Mouse (Mus musculus): ENCODE measurements around the gene Eif2ak4. TPM values are rescaled to one million over a fixed set of nuclear protein-coding genes. Genes with fewer than 3 reads are reported as not detected.

Eif2ak4 gene
- polyA plus RNA-seq, 1 experiment from 2014 or later: 4.1 TPM

DNA sequence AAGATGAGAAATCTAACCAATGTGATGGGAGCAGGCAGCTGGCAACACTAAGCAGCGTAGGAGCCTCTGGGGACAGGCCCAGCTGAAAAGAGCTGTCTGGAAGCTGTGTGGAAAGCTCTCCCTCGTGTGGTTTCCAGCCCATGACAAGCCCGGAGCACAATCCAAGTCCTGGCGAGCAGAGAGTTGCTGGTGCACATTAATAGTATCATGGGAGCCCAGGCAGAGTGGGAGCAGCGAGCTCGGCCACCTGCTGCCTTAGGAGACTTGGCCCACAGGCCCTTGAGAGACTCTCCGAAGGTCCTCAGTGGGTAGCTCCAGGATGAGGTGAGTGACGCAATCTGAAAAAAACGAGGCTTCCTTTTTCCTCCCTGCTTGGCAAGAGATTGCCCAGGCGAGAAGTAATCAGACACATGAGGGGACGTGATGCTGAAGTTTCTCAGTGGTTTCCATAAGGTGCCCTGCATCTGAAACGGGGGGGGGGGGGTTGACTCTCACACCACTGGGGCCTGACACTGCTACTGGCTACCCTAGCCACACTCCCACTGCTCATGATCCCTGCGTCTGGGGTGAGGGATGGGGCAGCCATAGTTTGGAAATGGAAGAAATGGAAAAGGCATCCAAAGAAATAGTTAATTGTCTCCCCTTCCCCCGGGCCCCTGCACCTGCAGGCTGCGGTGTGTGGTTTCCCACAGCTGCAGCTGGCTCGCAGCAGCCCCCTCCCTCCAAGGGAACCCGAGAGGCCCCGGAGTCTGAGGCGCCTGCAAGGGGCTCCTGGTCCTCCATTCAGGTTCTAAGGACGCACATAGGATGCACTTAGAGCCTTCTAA is 110.9 kb downstream of the Eif2ak4 start:
- peak; percentile 95 for DNase-seq (ENCODE audit: low spot score)

GRCm38 (mm10) chr2:118500191-118500590 is 111.8 kb downstream of the Eif2ak4 start:
- DNase-seq (ENCODE audit: low spot score): no peak

DNA sequence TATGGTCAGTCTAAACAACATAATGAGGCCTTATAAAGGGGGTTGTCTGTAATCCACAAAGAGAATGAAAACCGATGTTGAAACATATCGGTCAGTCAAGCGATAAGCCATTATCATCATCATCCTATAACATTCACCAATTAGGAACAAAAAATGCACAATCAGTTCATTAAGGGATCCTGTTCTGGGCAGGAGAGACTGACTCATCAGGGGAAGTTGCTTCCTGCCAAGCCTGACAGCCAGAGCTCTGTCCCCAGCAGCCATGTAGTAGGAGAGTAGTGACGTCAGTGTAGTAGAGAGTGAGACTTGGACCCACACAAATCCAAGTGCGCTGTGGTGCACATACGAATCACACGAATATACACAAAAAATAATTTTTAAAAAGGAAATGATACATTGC is 118.7 kb downstream of the Eif2ak4 start:
- no peak for DNase-seq (ENCODE audit: low spot score)

GRCm38 (mm10) chr2:118509688-118510446 is 121.4 kb downstream of the Eif2ak4 start:
- no peak for DNase-seq (ENCODE audit: low spot score)

DNA sequence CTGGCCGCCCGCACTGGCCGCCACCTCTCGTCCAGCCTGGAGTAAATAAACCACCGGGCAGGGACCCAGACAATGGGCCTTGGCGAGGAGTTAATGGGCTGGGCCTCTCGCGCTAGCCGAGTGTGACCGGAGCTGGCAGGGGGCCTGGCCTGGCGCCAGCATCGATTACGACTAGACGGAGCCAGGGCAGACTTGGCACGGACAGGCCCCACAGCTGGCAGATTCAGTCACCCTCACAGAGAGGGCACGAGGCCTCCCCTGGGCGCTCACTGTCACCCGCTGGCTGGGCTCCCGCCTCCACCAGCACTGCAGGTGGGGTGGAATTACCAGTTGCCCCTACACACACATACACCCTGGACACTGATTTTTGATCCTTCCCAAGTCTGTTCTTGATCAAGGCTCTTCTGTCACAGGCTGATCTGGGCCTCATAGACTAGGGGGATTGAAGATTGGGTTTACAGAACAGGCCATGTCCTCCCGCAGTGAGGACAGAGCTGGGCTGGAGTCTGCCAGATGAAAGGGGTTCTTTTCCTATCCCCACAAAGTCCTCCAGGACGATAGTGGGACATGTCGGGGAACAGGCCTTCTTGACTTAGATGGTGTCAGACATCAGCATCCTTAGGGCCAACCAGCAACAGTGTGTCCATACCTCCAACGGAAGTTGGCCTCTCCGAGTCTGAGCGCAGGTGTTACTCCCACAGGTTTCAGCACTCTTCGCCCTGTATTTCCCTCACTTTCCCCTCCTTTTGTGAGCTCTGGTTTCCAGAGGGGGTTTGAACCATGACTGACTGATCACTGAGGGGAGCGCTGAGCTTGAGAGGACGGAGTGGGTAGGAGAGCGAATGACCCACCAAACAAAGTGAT is 122.3 kb downstream of the Eif2ak4 start:
- no peak for DNase-seq (ENCODE audit: low spot score)

- no peak for DNase-seq (ENCODE audit: low spot score)
Measured at GRCm38 (mm10) chr2:118511779-118512417, 123.5 kb downstream of the Eif2ak4 start.

GRCm38 (mm10) chr2:118512418-118513377 is 124.3 kb downstream of the Eif2ak4 start:
- DNase-seq (ENCODE audit: low spot score): no peak

DNA sequence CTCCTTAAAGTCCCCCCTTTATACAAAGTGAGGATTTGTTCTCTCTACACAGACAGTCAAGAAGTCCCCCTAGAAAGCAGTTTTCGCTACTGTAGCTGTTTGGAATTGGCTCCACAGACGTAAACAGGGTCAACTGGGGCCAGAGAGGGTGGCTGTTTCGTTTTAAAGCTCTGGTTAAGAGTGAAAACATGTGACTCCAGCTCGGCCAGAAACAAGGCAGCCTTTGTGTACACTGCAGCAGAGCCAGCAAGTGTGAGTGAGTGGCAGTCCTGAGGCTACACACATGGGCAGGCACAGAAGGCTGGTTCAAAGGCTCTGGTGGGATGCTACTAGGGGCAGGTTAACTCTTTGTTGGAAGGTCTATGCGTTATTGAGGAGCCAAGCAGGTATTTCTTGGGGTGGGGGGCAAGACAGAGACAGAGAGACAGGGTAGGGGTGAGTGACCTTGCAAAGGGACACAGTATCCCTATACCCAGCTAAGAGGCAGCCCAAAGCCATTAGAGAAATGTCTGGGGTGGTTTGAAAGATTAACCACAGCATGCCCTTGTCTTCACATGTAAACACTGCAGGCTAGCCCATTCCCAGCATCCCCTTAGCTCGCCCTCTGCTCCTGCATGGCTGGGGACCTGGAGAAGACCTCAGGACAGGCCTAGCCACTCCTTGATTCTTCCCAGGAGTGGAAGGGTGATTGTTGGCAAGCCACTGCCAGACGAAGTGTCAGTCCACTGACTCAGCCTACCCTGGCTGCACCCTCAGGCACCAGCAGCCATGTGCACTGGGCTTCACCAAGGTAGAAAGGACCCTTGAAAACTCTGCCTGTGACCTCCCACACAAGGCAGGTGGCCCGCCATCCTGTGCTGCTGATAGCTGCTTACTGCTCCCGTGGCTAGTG is 131.9 kb downstream of the Eif2ak4 start:
- no peak for DNase-seq (ENCODE audit: low spot score)

DNA sequence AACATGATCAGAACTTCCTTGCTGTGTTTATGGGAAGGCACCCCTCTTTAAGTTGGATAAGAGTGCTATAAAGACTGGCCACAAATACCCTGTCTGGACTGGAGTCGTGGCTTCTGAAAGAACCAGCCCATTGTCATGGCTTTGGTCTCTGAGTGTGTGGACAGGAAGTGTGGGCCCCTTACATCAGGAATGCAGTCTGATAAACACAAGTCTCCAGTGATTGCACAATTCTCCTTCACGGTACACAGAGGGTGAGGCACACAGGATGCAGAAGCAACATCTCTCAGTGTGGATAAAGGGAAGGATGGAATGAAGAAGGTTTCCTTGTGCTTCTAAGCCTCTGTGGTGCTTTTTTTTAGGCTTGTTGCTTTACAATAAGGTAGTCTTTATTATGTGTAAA is 133.8 kb downstream of the Eif2ak4 start:
- DNase-seq (ENCODE audit: low spot score): no peak

DNA sequence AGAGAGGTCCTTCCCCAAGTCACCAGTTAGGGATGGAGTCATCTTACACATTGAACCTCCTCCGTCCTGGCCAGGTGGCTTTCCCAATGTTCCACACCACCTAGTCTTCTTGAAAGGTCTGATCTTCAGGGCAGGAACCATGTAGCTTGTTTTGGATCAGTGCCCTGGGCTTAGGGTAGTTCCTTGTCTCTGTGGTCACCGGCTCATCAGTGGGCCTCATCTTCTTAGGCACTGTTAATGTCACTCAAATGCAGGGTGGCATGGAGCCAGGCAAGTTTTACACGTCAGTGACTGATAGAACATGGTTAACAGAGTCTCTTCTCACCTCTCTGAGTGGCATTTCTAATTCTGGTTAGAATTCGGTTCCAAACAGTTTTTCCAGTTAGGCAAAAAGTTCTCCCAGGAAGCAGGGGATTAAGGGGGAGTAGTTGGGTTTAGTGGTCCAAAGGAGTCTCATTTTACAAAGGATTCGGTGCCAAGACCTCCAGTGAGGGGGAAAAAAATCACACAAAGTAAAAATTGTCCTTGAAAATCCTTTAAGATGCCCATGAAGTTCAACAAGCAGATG is 134.8 kb downstream of the Eif2ak4 start:
- DNase-seq (ENCODE audit: low spot score): no peak

DNA sequence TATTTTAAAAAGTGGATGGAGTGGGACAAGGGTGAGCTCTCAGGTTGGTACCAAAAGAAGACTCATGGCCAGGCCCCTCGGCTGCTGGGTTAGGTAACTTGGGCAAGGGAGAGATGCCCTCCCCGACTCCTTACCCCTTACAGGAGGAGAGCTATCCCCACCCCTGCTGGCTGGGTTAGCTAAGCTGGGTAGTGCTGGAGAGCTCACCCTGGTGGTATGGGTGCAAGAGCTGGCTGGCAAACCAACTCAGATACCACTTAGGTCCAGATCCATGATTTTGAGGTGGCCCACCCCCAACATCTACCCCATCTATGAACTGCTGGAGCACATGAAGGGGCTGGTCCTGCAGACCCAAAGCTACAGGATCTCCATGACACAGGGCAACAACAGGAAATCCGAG is 136.4 kb downstream of the Eif2ak4 start:
- no peak for DNase-seq (ENCODE audit: low spot score)

Other genes starting within 250 kb of the Eif2ak4 start
- gene Fsip1, start 131.7 kb upstream of the Eif2ak4 start, polyA plus RNA-seq (2015; fragmentation: Nextera tagmentation; extraction: Ambion mirVana): 0.93 and 1.4 TPM in 2 replicates
- gene Gpr176, start 15.2 kb upstream of the Eif2ak4 start, polyA plus RNA-seq (2015; fragmentation: Nextera tagmentation; extraction: Ambion mirVana): 0.09 and 0.30 TPM in 2 replicates
- gene Srp14, start 91.1 kb downstream of the Eif2ak4 start, polyA plus RNA-seq (2015; fragmentation: Nextera tagmentation; extraction: Ambion mirVana): 372 and 403 TPM in 2 replicates
- gene Bmf, start 161.1 kb downstream of the Eif2ak4 start, polyA plus RNA-seq (2015; fragmentation: Nextera tagmentation; extraction: Ambion mirVana): 10.0 and 10.6 TPM in 2 replicates
- 85.5 and 87.8 TPM in 2 replicates for gene Bub1b, start 209.6 kb downstream of the Eif2ak4 start, polyA plus RNA-seq (2015; fragmentation: Nextera tagmentation; extraction: Ambion mirVana)

All from thymus, postnatal 0 days (tissue).